Mouse (Mus musculus): ENCODE results near the gene Hivep2. TPM values are rescaled to one million over a fixed set of nuclear protein-coding genes. Genes with fewer than 3 reads are reported as not detected.

Gene Hivep2
- total RNA-seq (2021) = 100 to 1,000 TPM; 181 to 200 TPM
- long read RNA-seq, partial matches to known transcripts = 32 of 56 reads
- long read RNA-seq, other reads (novel, unspliced or antisense) = 24 of 56 reads

DNA sequence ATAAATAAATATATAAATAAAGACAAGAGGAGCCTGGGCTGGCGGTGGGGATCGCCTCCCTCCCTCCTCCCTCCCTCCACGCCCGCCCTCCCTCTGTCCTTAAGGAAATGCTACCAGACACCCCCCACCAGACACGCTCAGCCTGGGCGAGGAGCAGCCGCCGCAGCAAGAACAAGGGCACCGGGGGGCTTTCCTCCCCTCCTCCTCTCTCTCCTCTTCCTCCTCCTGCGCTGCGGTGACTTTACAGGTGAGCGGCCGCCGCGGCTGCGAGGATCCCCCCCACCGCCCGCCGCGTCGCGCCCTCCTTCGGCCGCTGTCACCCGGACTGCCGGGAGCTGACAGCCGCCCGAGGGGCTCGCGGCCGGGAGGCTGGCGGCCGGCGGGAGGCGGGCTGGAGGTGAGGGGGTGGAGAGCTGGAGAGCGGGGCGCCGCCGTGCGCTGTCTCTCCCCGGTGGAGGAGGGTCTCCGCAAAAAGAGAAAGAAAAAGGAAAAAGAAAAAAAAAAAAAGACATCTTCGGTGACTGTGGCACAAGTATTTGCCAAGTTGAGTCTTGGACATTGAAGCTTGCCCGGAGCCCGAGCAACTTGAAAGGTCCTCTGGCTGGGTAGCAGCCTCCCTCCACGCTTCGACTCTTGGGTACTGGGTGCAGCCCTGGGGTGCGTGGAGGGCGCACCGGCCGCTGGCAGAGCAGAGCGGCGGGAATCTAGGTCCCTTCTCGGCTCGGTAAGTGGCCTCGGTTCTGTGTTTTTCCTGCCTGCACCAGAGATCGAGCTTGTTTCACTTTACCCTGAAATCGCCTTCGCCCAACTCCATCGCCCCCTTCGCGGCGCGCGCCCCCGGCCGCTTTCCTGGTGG, at the start of gene Hivep2:
Gene Hivep2, plus strand, starts transcription at position 102 of the 856 bp plus-strand sequence.
- peak in 1 of 2 experiments; percentile 55 for DNase-seq (ENCODE audit: low spot score in 2 of 2)

DNA sequence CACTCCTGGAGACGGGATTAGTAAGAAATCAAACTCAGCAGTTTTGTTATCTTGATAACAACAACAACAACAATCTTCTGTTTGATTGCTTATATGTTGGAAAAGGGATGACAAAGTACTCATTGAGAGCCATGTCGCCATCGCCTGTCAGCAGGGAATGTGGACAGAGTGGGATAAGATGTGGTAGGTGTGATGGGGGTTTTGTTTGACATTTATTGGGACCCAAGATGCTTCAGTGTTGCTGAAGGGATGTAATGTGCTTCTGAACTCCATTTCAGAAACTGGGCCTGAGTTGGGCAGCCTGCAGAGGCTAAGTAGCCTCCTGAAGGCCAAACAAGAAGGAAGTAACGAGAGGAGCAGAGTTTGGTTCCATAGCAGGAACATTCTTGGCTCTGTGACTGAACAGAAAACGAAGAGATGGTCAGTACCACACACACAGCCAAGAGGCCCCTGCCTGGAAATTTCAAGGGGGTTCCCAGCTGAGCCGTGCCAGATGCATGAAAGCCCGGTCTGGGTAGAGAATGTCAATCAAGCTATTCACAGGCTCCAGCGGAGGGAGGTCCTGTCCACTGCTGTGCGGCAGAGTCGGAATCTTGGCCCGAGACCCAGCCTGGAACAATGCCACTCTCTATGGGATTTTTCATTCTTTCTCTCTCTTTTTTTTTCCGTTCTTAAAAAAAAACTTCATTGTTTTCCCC, 49.1 kb upstream of the Hivep2 start:
- peak in 1 of 2 experiments; percentile 55 for DNase-seq (ENCODE audit: low spot score in 2 of 2)

- DNase-seq (ENCODE audit: low spot score in 2 of 2) = no peak
These were observed 44.1 kb upstream of the Hivep2 start for GRCm38 (mm10) chr10:13921641-13922385.

- no peak for DNase-seq (ENCODE audit: low spot score in 2 of 2)
These were observed 36.6 kb upstream of the Hivep2 start for GRCm38 (mm10) chr10:13929306-13929705.

GRCm38 (mm10) chr10:13932147-13932546, 33.7 kb upstream of the Hivep2 start:
- DNase-seq (ENCODE audit: low spot score in 2 of 2) = no peak

DNA sequence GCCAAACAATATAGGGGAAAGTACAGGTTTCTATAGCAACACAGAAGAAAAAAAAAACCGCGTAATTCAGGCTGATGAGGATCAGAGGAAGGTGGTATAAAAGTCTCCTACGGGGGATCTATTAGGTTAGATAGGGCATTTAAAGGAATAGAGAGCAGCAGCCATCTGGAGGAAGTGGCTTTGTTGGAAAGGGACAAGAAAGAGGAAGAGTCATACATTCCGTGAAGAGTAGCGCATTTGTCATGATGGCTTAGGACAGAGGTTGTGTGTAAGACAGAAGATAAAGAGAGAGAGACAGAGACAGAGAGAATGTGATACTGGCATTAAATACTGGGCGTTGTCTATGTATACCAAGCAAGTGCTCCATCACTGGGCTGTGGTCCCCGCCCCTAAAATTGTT, 32.6 kb upstream of the Hivep2 start:
- DNase-seq (ENCODE audit: low spot score in 2 of 2) = no peak

DNA sequence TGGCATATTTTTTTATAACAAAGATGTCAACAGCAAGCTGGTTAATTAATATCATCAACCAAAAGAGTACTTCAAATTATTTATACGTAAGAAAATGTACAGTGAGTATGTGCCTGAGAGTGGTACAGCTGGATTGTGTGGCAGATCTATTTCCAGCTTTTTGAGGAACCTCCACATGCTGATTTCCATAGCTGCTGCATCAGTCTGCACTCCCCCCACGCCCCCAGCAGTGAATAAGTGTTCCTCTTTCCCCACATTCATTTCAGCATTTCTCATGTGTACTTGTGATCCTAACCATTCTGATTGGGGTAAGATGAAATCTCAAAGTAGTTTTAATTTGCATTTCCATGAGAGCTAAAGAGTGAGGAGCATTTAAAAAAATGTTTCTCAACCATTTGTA, 30.2 kb upstream of the Hivep2 start:
- DNase-seq (ENCODE audit: low spot score in 2 of 2) = no peak

- DNase-seq (ENCODE audit: low spot score in 2 of 2) = no peak
These were observed 24.5 kb upstream of the Hivep2 start for GRCm38 (mm10) chr10:13941406-13941805.

DNA sequence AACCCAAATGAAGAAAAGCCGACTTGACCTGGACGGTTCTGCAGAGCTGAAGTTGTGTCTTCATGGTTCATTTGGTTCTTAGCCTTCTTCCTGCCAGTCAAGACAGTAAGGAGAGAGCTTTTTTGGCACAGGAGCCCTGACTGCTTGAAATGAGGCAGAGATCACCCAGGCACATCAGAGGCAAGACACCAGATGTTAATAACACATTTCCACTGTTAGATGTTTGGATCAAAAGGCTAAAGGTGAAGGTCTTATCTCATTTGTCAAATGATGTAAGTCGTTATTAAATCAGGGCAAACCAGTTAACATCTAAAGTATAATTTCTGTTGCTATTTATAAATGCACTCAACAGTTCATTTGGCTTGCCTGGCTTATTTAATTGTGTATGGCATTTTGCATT, 22.2 kb upstream of the Hivep2 start:
- no peak for DNase-seq (ENCODE audit: low spot score in 2 of 2)

DNA sequence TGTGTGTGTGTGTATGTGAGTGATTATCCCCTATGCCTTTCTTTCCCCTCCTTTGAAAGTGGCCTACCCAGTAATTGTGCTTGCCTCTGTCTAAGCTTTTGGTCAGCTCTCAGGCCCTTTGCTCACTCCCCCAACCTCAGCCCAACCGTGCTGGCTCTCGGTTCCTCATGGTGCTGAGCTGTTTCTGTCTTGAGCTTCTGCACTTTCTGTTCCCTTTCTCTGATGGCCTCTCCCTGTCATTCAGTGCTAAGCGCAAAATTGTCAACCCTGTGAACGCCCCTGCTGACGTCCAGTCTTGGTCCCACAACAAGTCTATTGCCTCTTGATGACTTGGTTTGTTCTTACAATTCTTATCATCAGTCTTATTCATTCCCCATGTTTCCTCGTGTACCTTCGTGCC, 19.4 kb upstream of the Hivep2 start:
- DNase-seq (ENCODE audit: low spot score in 2 of 2) = no peak

GRCm38 (mm10) chr10:13962965-13963364, 2.9 kb upstream of the Hivep2 start:
- no peak for DNase-seq (ENCODE audit: low spot score in 2 of 2)

DNA sequence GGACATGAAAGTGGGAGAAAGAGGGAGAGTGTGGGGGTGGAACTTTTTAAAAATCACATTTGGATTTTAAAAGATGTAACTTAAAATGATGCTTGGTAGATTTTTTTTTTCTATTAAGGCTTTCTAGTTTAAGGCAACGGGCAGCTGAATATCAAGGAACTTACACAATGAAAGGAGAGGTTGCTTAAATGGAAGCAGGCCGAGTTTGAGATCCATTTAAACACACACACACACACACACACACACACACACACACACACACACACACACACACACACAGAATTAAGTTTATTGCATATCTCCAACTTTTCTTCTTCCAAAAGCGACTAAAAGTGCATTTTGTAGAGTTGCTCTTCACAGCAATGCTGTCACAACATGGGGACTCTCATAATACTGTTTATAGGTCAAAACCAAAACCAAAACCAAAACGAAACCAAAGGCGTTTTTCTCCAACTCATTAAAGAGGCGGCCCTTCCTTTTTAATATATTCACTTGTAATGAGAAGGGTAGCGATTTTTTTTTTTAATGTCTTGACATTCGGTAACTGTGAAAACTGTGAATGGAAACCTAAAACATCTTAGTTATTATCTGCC, 1.9 kb upstream of the Hivep2 start:
- no peak for DNase-seq (ENCODE audit: low spot score in 2 of 2)

DNA sequence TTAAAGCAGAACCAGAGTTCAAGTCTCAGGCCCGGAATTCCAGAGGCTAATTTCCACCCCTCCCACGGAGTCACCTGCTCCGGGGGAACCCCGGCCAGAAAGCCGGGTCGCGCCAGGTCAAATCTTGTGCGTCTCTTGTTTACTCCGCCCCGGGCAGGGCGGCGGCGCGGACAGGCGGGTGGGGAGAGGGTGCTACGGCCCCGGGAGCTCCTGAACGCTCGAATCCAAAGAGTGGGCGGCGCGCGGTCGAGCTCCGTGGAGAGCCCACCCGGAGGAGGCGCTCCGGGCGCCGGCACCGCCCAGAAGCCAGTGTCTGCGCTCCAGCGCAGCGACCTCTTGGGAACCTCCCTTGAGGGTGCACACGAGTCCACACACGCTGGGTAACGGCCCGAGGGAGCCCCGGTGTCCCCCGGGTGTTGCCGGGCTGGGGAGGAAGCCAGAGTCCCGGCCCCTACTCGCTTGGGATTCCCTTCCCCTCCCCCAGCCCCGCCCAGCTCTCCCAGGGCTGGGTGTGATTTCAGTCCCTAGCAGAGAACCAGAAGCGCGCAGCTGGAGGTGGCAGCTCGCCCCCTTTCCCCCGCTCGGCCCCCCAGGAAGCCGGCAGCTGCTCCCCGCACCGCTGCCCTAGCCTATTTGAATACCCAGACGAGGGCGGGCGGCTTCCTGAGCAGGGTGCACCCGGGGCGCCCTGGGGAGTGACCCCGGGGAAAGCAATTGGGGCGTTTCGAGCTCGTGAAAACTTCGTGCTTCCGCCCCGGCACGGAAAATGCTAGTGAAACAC, 1.2 kb upstream of the Hivep2 start:
- peak; percentile 73 to 75 for DNase-seq (ENCODE audit: low spot score in 2 of 2)

GRCm38 (mm10) chr10:13965316-13965973, 430 bp upstream of the Hivep2 start:
- DNase-seq (ENCODE audit: low spot score in 2 of 2) = peak; percentile 82 to 90

- DNase-seq (ENCODE audit: low spot score in 2 of 2) = peak; percentile 53 to 78
These were observed 1.1 kb downstream of the Hivep2 start for GRCm38 (mm10) chr10:13966830-13967450.

- peak; percentile 77 to 90 for DNase-seq (ENCODE audit: low spot score in 2 of 2)
These were observed 1.8 kb downstream of the Hivep2 start for GRCm38 (mm10) chr10:13967451-13968233.

DNA sequence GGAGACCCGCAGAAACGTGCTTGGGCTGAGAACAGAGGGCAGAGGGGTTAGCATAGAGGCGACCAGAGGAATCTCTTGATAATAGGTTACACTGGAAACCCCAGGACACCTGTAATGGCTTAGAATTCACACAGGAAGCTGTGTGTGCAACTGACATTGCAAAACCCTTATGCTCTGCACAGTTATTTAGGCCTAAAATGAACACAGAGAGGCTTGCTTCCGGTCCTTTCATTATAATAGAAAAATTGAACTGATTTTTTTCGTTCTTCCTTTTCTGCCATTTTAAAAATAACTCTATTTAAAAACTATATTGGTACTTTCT, 2.3 kb downstream of the Hivep2 start:
- DNase-seq (ENCODE audit: low spot score in 2 of 2) = no peak

DNA sequence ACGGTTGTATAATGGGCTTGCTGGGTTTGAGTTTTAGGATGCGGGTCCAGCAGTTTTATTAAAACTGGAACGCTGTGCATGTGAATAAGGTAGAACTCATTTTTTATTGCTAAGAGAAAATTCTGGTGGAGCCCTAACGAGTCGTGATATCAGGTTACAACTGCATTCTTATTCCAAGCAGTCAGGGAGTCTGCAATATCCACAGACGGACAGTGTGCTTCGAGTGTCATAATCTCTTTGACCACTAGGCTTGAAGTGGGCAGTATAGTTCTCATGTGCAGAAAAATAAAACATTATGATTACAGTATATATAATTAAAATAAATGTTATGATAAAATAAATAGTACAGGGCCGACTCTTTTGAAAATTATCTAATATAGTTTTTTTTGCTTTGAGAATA, 3.1 kb downstream of the Hivep2 start:
- no peak for DNase-seq (ENCODE audit: low spot score in 2 of 2)

GRCm38 (mm10) chr10:13970321-13970720, 4.4 kb downstream of the Hivep2 start:
- DNase-seq (ENCODE audit: low spot score in 2 of 2) = no peak

All from layer of hippocampus, adult 18-20 months (tissue).